Mouse (Mus musculus) naive thymus-derived CD4-positive, alpha-beta T cell, adult 5 months (primary cell): ENCODE measurements around the gene Olfr1157. TPM values are rescaled to one million over a fixed set of nuclear protein-coding genes. Genes with fewer than 3 reads are reported as not detected.

Experiments used
- polyA plus RNA-seq: library from polyadenylated mRNA; unstranded; fragments of 100-300 nt; shearing (Covaris generic); gene quantifications from one replicate; pipeline ENCODE4 v1.2.1, GENCODE M21; 2017

The Olfr1157 gene
- polyA plus RNA-seq = not detected

DNA sequence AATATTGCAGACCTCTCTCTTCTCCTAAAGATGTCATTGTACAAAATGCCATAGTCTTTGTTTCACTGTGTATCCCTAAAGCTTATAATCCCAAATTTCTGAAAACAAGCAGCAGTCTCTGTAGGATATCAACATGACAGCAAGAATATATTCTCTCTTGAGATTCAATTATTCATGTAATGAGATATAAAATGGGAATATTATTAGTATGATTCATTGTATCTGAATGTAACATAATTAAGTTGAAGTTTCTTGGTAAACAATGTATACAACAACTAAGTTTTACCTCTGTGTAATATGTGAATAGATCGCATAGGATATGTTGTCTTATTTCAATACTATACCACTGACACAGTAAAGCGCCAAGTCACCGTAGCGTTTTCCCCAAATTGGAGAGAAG is at the start of gene Olfr1157:
TSS of gene Olfr1157 (minus strand) at position 101 of the 400 bp plus-strand sequence.

DNA sequence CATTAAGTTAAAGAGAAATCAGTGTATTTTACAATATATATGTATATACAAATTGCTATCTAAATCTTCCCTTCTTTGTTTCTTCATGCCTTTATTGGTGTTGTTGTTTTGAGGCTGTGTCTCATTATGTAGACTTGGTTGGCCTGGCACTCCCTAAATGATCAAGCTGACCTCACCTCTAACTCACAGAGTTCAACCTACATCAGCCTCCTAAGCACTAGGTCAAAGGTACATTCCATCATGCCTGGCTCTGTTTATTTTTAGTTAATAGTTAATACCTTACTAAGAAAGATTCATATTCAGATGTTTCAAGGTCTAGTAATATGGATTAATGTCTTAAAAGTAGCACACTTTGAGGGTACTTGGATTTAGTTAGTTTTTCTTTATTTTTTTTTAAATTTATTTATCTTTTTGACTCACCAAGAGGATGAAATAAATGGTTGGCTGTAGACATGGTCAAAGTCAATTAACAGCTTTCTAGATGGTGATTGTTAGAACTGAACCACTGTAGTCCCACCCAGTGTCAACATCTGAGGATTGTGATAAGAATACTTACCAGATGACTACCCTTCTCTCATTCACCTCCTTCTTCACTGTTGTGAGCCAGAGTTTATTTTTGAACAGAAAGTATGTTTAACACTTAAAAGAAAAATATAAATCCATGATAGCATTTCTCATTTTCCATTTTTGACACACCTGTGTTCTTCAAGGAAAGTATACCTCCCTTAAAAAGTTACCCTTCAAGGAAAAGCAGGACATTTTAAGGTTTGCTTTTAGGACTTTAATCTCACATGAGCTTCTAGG is 39.6 kb upstream of the Olfr1157 start, which contains the start of gene Olfr1160:
TSS of gene Olfr1160 (minus strand) at position 754 of the 804 bp plus-strand sequence.

DNA sequence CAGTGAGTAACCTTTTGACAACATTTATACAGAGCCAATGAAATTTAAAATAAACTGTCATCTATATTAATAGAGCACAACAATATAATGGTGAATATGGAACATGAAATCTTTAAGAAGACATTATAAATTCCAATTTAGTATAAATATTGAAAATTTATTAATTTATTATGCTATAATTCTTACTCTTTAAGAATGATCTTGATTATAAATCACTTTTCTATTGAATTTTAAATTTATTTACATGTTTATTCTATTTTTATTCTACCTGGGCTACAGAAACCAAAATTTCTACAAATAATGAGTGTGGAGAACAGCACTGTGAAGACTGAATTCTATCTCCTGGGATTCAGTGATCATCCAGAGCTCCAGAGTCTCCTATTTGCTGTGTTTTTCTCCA is 21.7 kb upstream of the Olfr1157 start, which contains the start of gene Olfr1158:
TSS of gene Olfr1158 (plus strand) at position 301 of the 400 bp plus-strand sequence.

DNA sequence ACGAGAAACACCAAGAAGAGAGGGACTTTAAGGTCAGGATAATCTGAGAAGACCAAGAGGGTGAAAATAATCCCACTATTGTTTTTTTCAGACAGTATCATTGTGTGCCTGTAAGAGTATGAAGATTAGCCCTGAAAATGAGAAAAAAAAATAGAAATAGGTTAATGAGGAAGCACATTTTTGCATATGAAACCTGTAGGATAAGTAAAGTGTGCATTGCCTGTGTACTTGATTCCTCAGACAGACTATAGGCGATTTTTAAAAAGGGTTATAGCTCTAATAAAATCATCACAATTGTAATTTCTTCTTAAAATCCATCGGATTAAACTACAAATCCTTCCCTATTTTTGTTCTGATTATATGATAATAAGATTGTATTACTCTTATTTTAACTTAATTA is 6.5 kb upstream of the Olfr1157 start, which contains the start of gene Olfr74:
TSS of gene Olfr74 (minus strand) at position 101 of the 400 bp plus-strand sequence.

DNA sequence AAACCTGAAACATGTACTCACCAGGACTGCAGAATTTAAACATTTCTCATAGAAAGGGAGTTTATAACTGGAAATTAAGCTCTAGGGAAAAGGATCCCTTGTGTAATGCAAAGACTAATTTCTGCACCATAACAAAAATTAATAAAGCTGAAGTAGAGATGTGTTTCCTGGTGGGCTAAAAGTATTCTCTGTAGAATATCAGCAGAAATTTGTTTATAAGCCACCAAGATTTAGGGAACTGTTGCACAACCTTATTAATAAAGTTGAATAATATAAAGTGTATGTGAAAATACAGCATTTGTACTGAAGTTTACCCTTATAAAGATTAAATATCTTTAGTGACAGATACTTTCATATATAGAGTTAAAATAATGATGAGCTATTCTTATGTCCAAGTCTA is 15.1 kb downstream of the Olfr1157 start, which contains the start of gene Olfr1156:
TSS of gene Olfr1156 (minus strand) at position 101 of the 400 bp plus-strand sequence.

DNA sequence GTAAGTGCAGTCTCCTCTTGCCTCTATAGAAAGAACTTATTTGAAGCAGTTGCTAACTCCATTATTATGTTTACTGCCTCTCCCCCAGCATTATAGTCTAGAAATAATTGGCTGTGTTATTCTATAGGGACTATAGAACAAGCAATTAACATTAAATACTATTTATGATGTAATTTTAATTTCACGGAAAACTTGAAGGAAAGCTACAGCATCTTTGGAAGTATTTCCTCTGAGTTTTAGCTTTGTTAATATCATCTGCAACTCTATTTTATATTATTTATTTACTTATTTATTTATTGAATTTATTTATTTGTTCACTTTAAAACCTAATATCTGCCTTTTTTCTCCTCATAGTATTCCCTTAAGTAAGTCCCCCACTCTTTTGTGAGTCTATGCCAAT is 23.1 kb downstream of the Olfr1157 start, which contains the start of gene Olfr1155:
TSS of gene Olfr1155 (minus strand) at position 101 of the 400 bp plus-strand sequence.

Other genes starting within 250 kb of the Olfr1157 start
- not detected for gene Olfr1138, start 228.3 kb downstream of the Olfr1157 start, polyA plus RNA-seq
- not detected for gene Olfr1140, start 224.5 kb downstream of the Olfr1157 start, polyA plus RNA-seq
- not detected for gene Olfr1141, start 214.3 kb downstream of the Olfr1157 start, polyA plus RNA-seq
- gene Olfr152, start 188.8 kb downstream of the Olfr1157 start, polyA plus RNA-seq = not detected
- gene Olfr1143, start 167.7 kb downstream of the Olfr1157 start, polyA plus RNA-seq = not detected
- gene Olfr1145, start 158.5 kb downstream of the Olfr1157 start, polyA plus RNA-seq = not detected
- not detected for gene Olfr1148, start 137.8 kb downstream of the Olfr1157 start, polyA plus RNA-seq
- not detected for gene Olfr1150-ps1, start 124.3 kb downstream of the Olfr1157 start, polyA plus RNA-seq
- 0.39 TPM for gene Olfr1151, start 112.4 kb downstream of the Olfr1157 start, polyA plus RNA-seq
- 0.07 TPM for gene Olfr1152, start 101.8 kb downstream of the Olfr1157 start, polyA plus RNA-seq
- not detected for gene Olfr1153, start 73.3 kb downstream of the Olfr1157 start, polyA plus RNA-seq
- not detected for gene Olfr1154, start 63.1 kb downstream of the Olfr1157 start, polyA plus RNA-seq
- not detected for gene Olfr1155, start 23.2 kb downstream of the Olfr1157 start, polyA plus RNA-seq
- 0.17 TPM for gene Olfr1156, start 15.2 kb downstream of the Olfr1157 start, polyA plus RNA-seq
- gene Olfr74, start 6.4 kb upstream of the Olfr1157 start, polyA plus RNA-seq = not detected
- not detected for gene Olfr1158, start 21.8 kb upstream of the Olfr1157 start, polyA plus RNA-seq
- gene Olfr1160, start 40.0 kb upstream of the Olfr1157 start, polyA plus RNA-seq = 0.05 TPM
- gene Olfr1161, start 54.5 kb upstream of the Olfr1157 start, polyA plus RNA-seq = not detected
- gene Olfr73, start 69.4 kb upstream of the Olfr1157 start, polyA plus RNA-seq = not detected
- gene Olfr1162, start 82.8 kb upstream of the Olfr1157 start, polyA plus RNA-seq = not detected
- not detected for gene Olfr1163, start 103.5 kb upstream of the Olfr1157 start, polyA plus RNA-seq
- not detected for gene Olfr1164, start 125.7 kb upstream of the Olfr1157 start, polyA plus RNA-seq
- gene Olfr1166, start 160.0 kb upstream of the Olfr1157 start, polyA plus RNA-seq = not detected
- 0.10 TPM for gene Olfr1167, start 186.9 kb upstream of the Olfr1157 start, polyA plus RNA-seq
- not detected for gene Olfr1168, start 213.6 kb upstream of the Olfr1157 start, polyA plus RNA-seq